Mouse (Mus musculus): ENCODE measurements around the gene Gnb2. TPM values are rescaled to one million over a fixed set of nuclear protein-coding genes. Genes with fewer than 3 reads are reported as not detected.

The Gnb2 gene
- total RNA-seq (2021) (100 to 1,000 TPM; 553 to 611 TPM), polyA plus RNA-seq (2012; rRNA removed) (1,578 and 1,712 TPM in 2 replicates)
- long read RNA-seq, transcript Gnb2-201 (10 exons, 1,860 nt) = major isoform, 194 of 212 reads
- long read RNA-seq, partial matches to known transcripts = 2 of 212 reads
- long read RNA-seq, other reads (novel, unspliced or antisense) = 13 of 212 reads

- peak; percentile 99 for DNase-seq
Measured at GRCm38 (mm10) chr5:137533117-137533827, at the start of gene Gnb2, which contains the start of gene Epo. TSS of gene Gnb2 (minus strand) at chr5:137533510. TSS of gene Epo (minus strand) at chr5:137533242.

- no peak for DNase-seq
Measured at GRCm38 (mm10) chr5:137582702-137583101, 49.4 kb upstream of the Gnb2 start.

GRCm38 (mm10) chr5:137580246-137580645, 46.9 kb upstream of the Gnb2 start:
- DNase-seq = peak; percentile 45

- peak; percentile 67 for DNase-seq
Measured at GRCm38 (mm10) chr5:137574470-137574901, 41.2 kb upstream of the Gnb2 start.

- DNase-seq = no peak
Measured at GRCm38 (mm10) chr5:137570691-137571586, 37.6 kb upstream of the Gnb2 start.

GRCm38 (mm10) chr5:137570181-137570580, 36.9 kb upstream of the Gnb2 start:
- no peak for DNase-seq

DNA sequence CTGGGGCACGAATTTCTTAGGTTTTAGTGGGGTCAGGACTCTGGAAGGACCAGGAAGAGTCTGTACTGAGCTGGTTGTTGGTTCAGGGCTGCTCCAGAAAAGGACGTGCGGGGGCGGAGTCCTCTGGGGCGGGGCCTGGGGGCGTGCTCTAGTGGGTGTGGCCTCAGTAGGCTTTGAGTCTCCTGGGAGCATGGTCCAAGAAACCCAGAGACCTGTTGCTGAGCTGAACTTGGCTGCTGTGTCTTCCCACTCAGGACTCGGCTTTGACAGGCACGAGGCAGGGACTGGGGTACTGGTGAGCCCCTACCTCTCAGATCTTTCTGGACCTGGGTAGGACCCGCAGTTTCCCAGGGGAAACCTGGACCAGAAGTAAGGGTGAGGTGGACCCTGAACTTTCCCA, 36.4 kb upstream of the Gnb2 start, which contains the start of gene Tfr2:
TSS of gene Tfr2 (plus strand) at position 176 of the 400 bp plus-strand sequence.
- DNase-seq = peak; percentile 77

- DNase-seq = no peak
Measured at GRCm38 (mm10) chr5:137569031-137569430, 35.7 kb upstream of the Gnb2 start.

GRCm38 (mm10) chr5:137568223-137568798, 35.0 kb upstream of the Gnb2 start:
- peak; percentile 50 for DNase-seq

GRCm38 (mm10) chr5:137566416-137566815, 33.1 kb upstream of the Gnb2 start:
- DNase-seq = no peak

- no peak for DNase-seq
Measured at GRCm38 (mm10) chr5:137565744-137566143, 32.4 kb upstream of the Gnb2 start.

- DNase-seq = no peak
Measured at GRCm38 (mm10) chr5:137562965-137563364, 29.7 kb upstream of the Gnb2 start.

- no peak for DNase-seq
Measured at GRCm38 (mm10) chr5:137561556-137561955, 28.2 kb upstream of the Gnb2 start.

DNA sequence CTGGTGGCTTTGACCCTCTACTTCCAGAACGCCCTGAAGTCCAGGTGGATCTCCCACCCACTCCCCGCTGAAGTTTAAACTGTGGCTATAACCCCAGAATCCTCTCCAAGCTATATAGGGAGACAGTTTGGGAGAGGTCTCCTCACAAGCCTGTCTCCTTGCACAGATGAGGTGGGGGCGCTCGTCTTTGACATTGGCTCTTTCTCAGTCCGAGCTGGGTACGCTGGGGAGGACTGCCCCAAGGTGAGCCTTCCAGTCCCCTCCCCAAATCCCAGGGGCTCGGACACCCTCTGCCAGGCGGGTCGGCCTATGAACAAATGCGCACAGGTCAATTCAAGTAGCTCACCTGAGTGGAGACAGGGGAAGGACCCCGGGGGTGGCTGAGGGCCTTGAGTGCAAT, 20.6 kb upstream of the Gnb2 start:
- no peak for DNase-seq

DNA sequence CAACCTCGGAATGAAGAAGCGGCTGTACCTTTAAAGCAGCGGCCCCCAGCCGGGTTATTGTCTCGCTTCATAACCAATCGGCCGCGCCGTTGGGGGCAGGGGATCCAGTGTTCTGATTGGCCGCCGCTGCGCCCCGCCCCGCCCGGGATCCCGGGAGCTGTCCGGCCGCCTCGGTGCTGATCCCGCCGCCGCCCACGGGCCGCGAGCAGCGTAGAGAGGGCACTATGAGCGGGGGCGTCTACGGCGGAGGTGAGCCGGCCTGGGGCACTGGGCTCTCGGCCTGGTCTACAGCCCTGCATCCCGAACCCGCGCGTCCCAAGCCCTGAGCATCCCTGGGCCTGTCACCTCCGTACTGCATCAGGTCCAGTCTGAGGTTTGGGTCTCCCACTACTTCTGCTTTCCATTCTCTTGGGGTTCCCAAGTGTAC, 20.1 kb upstream of the Gnb2 start, which contains the start of gene Actl6b:
TSS of gene Actl6b (plus strand) at position 107 of the 427 bp plus-strand sequence.
- DNase-seq = peak; percentile 82

DNA sequence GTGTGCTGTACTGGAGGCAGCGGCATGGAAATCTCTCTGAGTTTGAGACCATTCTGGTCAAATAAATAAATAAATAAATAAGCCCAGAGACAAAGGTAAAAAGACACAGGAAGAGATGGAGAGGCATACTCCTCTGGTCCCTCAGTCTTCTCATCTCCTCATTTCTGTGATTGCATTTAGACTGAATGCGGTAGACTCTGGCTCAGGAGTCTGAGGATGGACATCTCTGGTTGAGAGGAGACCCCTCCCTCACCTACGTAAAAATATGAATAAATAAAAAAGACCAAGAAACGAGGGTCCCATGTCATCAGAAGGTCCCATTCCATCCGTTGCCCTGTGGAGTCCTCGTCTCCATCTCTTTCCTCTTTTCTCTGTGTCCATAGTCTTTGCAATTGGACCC, 19.7 kb upstream of the Gnb2 start:
- DNase-seq = no peak

GRCm38 (mm10) chr5:137551119-137551518, 17.8 kb upstream of the Gnb2 start:
- no peak for DNase-seq

- DNase-seq = no peak
Measured at GRCm38 (mm10) chr5:137549840-137550239, 16.5 kb upstream of the Gnb2 start.

GRCm38 (mm10) chr5:137545596-137545995, 12.3 kb upstream of the Gnb2 start:
- no peak for DNase-seq

DNA sequence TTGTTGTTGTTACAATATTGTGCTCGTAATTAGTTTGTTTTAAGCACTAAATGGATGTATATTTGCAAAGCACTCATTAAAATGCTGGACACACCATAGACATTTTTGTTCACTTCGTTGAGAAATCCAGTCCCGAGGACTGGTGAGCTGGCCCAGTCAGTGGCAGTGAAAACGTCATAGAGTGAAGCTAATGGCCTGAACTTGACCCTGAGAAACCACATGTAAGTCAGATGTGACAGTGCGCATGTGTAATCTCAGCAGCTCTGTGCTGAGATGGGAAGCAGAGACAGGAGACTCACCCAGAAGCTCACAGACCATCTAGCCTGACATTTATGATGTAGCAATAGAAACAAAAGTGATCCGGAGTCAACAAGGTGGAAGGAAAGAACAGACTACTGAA, 11.6 kb upstream of the Gnb2 start:
- peak; percentile 71 for DNase-seq

DNA sequence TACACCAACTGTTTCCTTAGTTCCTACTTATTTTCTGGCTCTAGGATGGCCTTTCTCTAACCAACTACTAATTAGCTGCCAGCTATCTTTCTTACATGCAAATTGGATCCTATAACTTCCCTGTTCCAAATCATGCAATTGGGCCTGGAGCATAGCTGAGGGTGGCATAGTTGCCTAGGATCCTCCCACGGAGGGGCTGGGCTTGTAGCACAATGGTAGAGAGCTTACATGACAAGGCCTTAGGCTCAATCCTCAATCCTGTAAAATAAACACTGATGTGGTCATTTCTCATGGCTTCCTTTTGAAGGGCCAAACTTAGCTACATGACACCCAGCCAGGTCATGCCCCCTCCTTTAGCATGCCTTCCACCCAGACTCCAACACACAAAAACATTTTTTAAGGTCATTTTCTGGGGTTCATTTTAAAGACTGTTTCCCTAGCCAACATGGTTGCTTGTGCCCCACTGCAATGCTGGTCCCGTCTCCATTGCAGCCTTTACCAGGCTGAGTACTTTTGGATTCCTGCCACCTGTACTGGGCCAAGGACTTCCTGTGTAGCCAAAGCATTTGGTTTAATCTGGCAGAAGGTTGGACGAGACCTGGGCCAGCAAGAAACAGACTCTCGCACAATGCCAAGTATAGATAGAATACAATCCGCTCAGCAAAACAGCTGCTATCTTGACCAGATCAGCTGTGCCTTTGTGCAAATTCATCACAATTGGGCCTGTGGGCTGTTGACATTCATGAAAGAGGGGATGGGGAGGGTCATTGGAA, 8.6 kb upstream of the Gnb2 start:
- DNase-seq = peak; percentile 81
